Mouse (Mus musculus) midbrain, embryonic 10.5 days (tissue): ENCODE measurements around the gene Dennd1a. TPM values are rescaled to one million over a fixed set of nuclear protein-coding genes. Genes with fewer than 3 reads are reported as not detected.
A peak's percentile ranks its signal among the peaks of the same experiment; 100 is the strongest.

ENCODE experiments used
- DNase-seq: peaks from one replicate; pipeline ENCODE4 v3.0.0-alpha.2; 2017; ENCODE audit warnings: low spot score
- H3K27ac ChIP-seq: fragments of 300-500 bp; sonication (generic); replicated peaks from 2 replicates; pipeline ENCODE4 v1.5.1; 2016; ENCODE audit warnings: mild to moderate bottlenecking
- H3K27me3 ChIP-seq: fragments of 300-500 bp; sonication (generic); 2 replicates; pipeline ENCODE4 v1.6.1; 2016; ENCODE audit warnings: low read depth, mild to moderate bottlenecking; ENCODE audit not compliant: poor library complexity, severe bottlenecking
- H3K36me3 ChIP-seq: fragments of 300-500 bp; sonication (generic); 2 replicates; pipeline ENCODE4 v1.6.1; 2016; ENCODE audit warnings: mild to moderate bottlenecking, moderate library complexity
- H3K4me1 ChIP-seq: fragments of 300-500 bp; sonication (generic); 2 replicates; pipeline ENCODE4 v1.6.1; 2016
- H3K4me3 ChIP-seq: fragments of 300-500 bp; sonication (generic); 2 replicates; pipeline ENCODE4 v1.5.1; 2016; ENCODE audit warnings: mild to moderate bottlenecking, moderate library complexity
- H3K9me3 ChIP-seq: fragments of 300-500 bp; sonication (generic); replicated peaks from 2 replicates; pipeline ENCODE4 v1.6.1; 2016; ENCODE audit warnings: mild to moderate bottlenecking
- WGBS: fragments of 180-500 bp; shearing (Covaris S2); methylation state at CpG from one replicate; pipeline ENCODE4 v1.1.7; 2016; 5-methylcytosine and 5-hydroxymethylcytosine counted together
- polyA plus RNA-seq: library from polyadenylated mRNA; unstranded; fragments of >200 nt; fragmentation: Nextera tagmentation; extraction: Ambion mirVana; gene quantifications from 2 replicates; pipeline ENCODE4 v1.2.1, GENCODE M21; 2016

The Dennd1a gene
- polyA plus RNA-seq, 1 experiment from 2014 or later: 10.1 TPM

- Histone ChIP-seq H3K36me3 (no peaks in the 10 kb centered on the region), H3K9me3 (no peaks in the 10 kb centered on the region), H3K4me3 (no peak overlapping the region), H3K27ac (no peak overlapping the region), H3K4me1 (peaks cover 22% of the 10 kb centered on the region), H3K27me3 (peaks cover 29% of the 10 kb centered on the region)
- no peak for DNase-seq
- 63% methylated on average over 2 of the region's 2 CpGs for WGBS
These were observed 1.0 kb upstream of the Dennd1a start for GRCm38 (mm10) chr2:38288226-38288625.

- DNase-seq: no peak
- Histone ChIP-seq H3K36me3 (no peaks in the 10 kb centered on the region), H3K4me3 (peak overlapping the region; percentile 91), H3K9me3 (no peaks in the 10 kb centered on the region), H3K4me1 (peaks cover 22% of the 10 kb centered on the region), H3K27ac (peak overlapping the region; percentile 96), H3K27me3 (peaks cover 23% of the 10 kb centered on the region)
- 15% methylated on average over 4 of the region's 4 CpGs for WGBS
These were observed 807 bp downstream of the Dennd1a start for GRCm38 (mm10) chr2:38286433-38286732.

GRCm38 (mm10) chr2:38285781-38286432, 1.3 kb downstream of the Dennd1a start:
- Histone ChIP-seq H3K27ac (no peak overlapping the region), H3K27me3 (peaks cover 23% of the 10 kb centered on the region), H3K9me3 (no peaks in the 10 kb centered on the region), H3K4me3 (peak overlapping the region; percentile 91), H3K36me3 (no peaks in the 10 kb centered on the region), H3K4me1 (peaks cover 22% of the 10 kb centered on the region)
- WGBS: 75% methylated on average over 4 of the region's 4 CpGs
- DNase-seq: no peak

GRCm38 (mm10) chr2:38283961-38284360, 3.2 kb downstream of the Dennd1a start:
- no peaks in the 10 kb centered on the region for H3K36me3 ChIP-seq
- H3K9me3 ChIP-seq: no peaks in the 10 kb centered on the region
- no peak overlapping the region for H3K4me3 ChIP-seq
- WGBS: 93% methylated on average over 1 of the region's 1 CpGs
- H3K27ac ChIP-seq: no peak overlapping the region
- H3K4me1 ChIP-seq: peaks cover 22% of the 10 kb centered on the region
- peaks cover 18% of the 10 kb centered on the region for H3K27me3 ChIP-seq
- DNase-seq: no peak

- Histone ChIP-seq H3K4me3 (no peak overlapping the region), H3K9me3 (no peaks in the 10 kb centered on the region), H3K27me3 (no peaks in the 10 kb centered on the region), H3K36me3 (no peaks in the 10 kb centered on the region), H3K4me1 (no peaks in the 10 kb centered on the region; the same call in 1 of the 2 replicates), H3K27ac (no peak overlapping the region)
- no peak for DNase-seq
These were observed 6.8 kb downstream of the Dennd1a start for GRCm38 (mm10) chr2:38280376-38280775.

GRCm38 (mm10) chr2:38274973-38275372, 12.2 kb downstream of the Dennd1a start:
- H3K4me3 ChIP-seq: no peak overlapping the region
- no peaks in the 10 kb centered on the region for H3K27me3 ChIP-seq
- H3K36me3 ChIP-seq: no peaks in the 10 kb centered on the region
- no peak for DNase-seq
- no peak overlapping the region for H3K27ac ChIP-seq
- H3K9me3 ChIP-seq: no peaks in the 10 kb centered on the region
- no peaks in the 10 kb centered on the region for H3K4me1 ChIP-seq
- WGBS: 89% methylated on average over 2 of the region's 2 CpGs

- DNase-seq: no peak
- no peaks in the 10 kb centered on the region for H3K9me3 ChIP-seq
- H3K4me1 ChIP-seq: no peaks in the 10 kb centered on the region
- H3K27ac ChIP-seq: no peak overlapping the region
- no peak overlapping the region for H3K4me3 ChIP-seq
- H3K27me3 ChIP-seq: no peaks in the 10 kb centered on the region
- H3K36me3 ChIP-seq: no peaks in the 10 kb centered on the region
- WGBS: 86% methylated on average over 2 of the region's 2 CpGs
These were observed 23.5 kb downstream of the Dennd1a start for GRCm38 (mm10) chr2:38263653-38264052.

- Histone ChIP-seq H3K27me3 (no peaks in the 10 kb centered on the region), H3K4me3 (no peak overlapping the region), H3K9me3 (no peaks in the 10 kb centered on the region), H3K4me1 (no peaks in the 10 kb centered on the region), H3K27ac (no peak overlapping the region), H3K36me3 (no peaks in the 10 kb centered on the region)
- DNase-seq: no peak
These were observed 28.1 kb downstream of the Dennd1a start for GRCm38 (mm10) chr2:38259052-38259451.

GRCm38 (mm10) chr2:38237616-38238015, 49.6 kb downstream of the Dennd1a start:
- no peaks in the 10 kb centered on the region for H3K9me3 ChIP-seq
- H3K4me1 ChIP-seq: peaks cover 3% of the 10 kb centered on the region; the same call in 1 of the 2 replicates
- peaks cover 60% of the 10 kb centered on the region for H3K27me3 ChIP-seq
- no peak overlapping the region for H3K27ac ChIP-seq
- no peak overlapping the region for H3K4me3 ChIP-seq
- DNase-seq: no peak
- no peaks in the 10 kb centered on the region for H3K36me3 ChIP-seq
- WGBS: 73% methylated on average over 1 of the region's 1 CpGs

GRCm38 (mm10) chr2:38235593-38235992, 51.6 kb downstream of the Dennd1a start:
- Histone ChIP-seq H3K4me1 (peaks cover 3% of the 10 kb centered on the region; the same call in 1 of the 2 replicates), H3K27me3 (peaks cover 79% of the 10 kb centered on the region), H3K27ac (no peak overlapping the region), H3K36me3 (no peaks in the 10 kb centered on the region), H3K4me3 (no peak overlapping the region), H3K9me3 (no peaks in the 10 kb centered on the region)
- DNase-seq: no peak
- WGBS: 88% methylated on average over 2 of the region's 2 CpGs

- Histone ChIP-seq H3K9me3 (peaks cover 5% of the 10 kb centered on the region; the same call in 1 of the 2 replicates), H3K36me3 (no peaks in the 10 kb centered on the region), H3K27me3 (peaks cover 91% of the 10 kb centered on the region), H3K4me1 (peaks cover 2% of the 10 kb centered on the region; the same call in 1 of the 2 replicates), H3K27ac (no peak overlapping the region), H3K4me3 (no peak overlapping the region)
- DNase-seq: no peak
- WGBS: 88% methylated on average over 5 of the region's 5 CpGs
These were observed 57.3 kb downstream of the Dennd1a start for GRCm38 (mm10) chr2:38229882-38230281.

GRCm38 (mm10) chr2:38223759-38224158, 63.4 kb downstream of the Dennd1a start:
- 31% methylated on average over 2 of the region's 2 CpGs for whole genome bisulfite sequencing
- peaks cover 34% of the 10 kb centered on the region for H3K4me1 ChIP-seq
- no peak overlapping the region for H3K27ac ChIP-seq
- H3K36me3 ChIP-seq: no peaks in the 10 kb centered on the region
- H3K9me3 ChIP-seq: peaks cover 5% of the 10 kb centered on the region; the same call in 1 of the 2 replicates
- H3K4me3 ChIP-seq: no peak overlapping the region
- DNase-seq: no peak
- H3K27me3 ChIP-seq: peaks cover 100% of the 10 kb centered on the region

GRCm38 (mm10) chr2:38221461-38221860, 65.7 kb downstream of the Dennd1a start:
- no peaks in the 10 kb centered on the region for H3K36me3 ChIP-seq
- peaks cover 34% of the 10 kb centered on the region for H3K4me1 ChIP-seq
- H3K4me3 ChIP-seq: no peak overlapping the region
- no peak overlapping the region for H3K27ac ChIP-seq
- no peak for DNase-seq
- peaks cover 100% of the 10 kb centered on the region for H3K27me3 ChIP-seq
- peaks cover 5% of the 10 kb centered on the region; the same call in 1 of the 2 replicates for H3K9me3 ChIP-seq
